Mouse (Mus musculus): ENCODE measurements around the gene Gm45337. TPM values are rescaled to one million over a fixed set of nuclear protein-coding genes. Genes with fewer than 3 reads are reported as not detected.
"Not testable (repeated sequence)": the region's sequence is repeated elsewhere in the genome, so short reads cannot be mapped to it uniquely, and the experiment has no call there.

Gene Gm45337
- polyA plus RNA-seq (2016; fragmentation: Nextera tagmentation; extraction: Ambion mirVana), result not detected in 2 replicates

GRCm38 (mm10) chr7:142144507-142144906, at the start of gene Gm45337:
TSS of gene Gm45337 (minus strand) at chr7:142144607.
- H3K4me3 ChIP-seq, result no peak within 1 kb of the TSS
- H3K4me1 ChIP-seq, result no peaks in the 10 kb centered on the region
- H3K36me3 ChIP-seq, result no peaks in the 10 kb centered on the region
- WGBS, result 82% methylated on average over 1 of the region's 1 CpGs
- H3K9me3 ChIP-seq (replicated peaks), result no peaks in the 10 kb centered on the region
- H3K27me3 ChIP-seq (ENCODE audit: low read depth, poor library complexity, severe bottlenecking), result no peaks in the 10 kb centered on the region
- H3K27ac ChIP-seq (replicated peaks), result no peak within 1 kb of the TSS
- DNase-seq (ENCODE audit: low spot score), result no peak

GRCm38 (mm10) chr7:142190289-142190688, 45.9 kb upstream of the Gm45337 start, which contains the start of gene Gm10153:
TSS of gene Gm10153 (minus strand) at chr7:142190389.
- H3K27ac ChIP-seq (replicated peaks), result no peak within 1 kb of the TSS
- WGBS, result 67% methylated on average over 2 of the region's 2 CpGs
- no peak within 1 kb of the TSS for H3K4me3 ChIP-seq
- H3K9me3 ChIP-seq (replicated peaks), result no peaks in the 10 kb centered on the region
- no peak for DNase-seq (ENCODE audit: low spot score)
- no peaks in the 10 kb centered on the region for H3K36me3 ChIP-seq
- no peaks in the 10 kb centered on the region for H3K27me3 ChIP-seq (ENCODE audit: low read depth, poor library complexity, severe bottlenecking)
- H3K4me1 ChIP-seq, result no peaks in the 10 kb centered on the region

GRCm38 (mm10) chr7:142188156-142188555, 43.7 kb upstream of the Gm45337 start:
- no peaks in the 10 kb centered on the region for H3K4me1 ChIP-seq
- DNase-seq (ENCODE audit: low spot score), result no peak
- H3K27ac ChIP-seq (replicated peaks), result no peak overlapping the region
- no peak overlapping the region for H3K4me3 ChIP-seq
- no peaks in the 10 kb centered on the region for H3K27me3 ChIP-seq (ENCODE audit: low read depth, poor library complexity, severe bottlenecking)
- whole genome bisulfite sequencing, result 85% methylated on average over 2 of the region's 2 CpGs
- H3K36me3 ChIP-seq, result no peaks in the 10 kb centered on the region
- no peaks in the 10 kb centered on the region for H3K9me3 ChIP-seq (replicated peaks)

- Histone ChIP-seq H3K27ac (replicated peaks) (no peak overlapping the region), H3K4me3 (no peak overlapping the region), H3K4me1 (no peaks in the 10 kb centered on the region), H3K36me3 (no peaks in the 10 kb centered on the region), H3K9me3 (replicated peaks) (no peaks in the 10 kb centered on the region), H3K27me3 (ENCODE audit: low read depth, poor library complexity, severe bottlenecking) (no peaks in the 10 kb centered on the region)
- no peak for DNase-seq (ENCODE audit: low spot score)
- WGBS, result 57% methylated on average over 1 of the region's 1 CpGs
These were observed 36.6 kb upstream of the Gm45337 start for GRCm38 (mm10) chr7:142181021-142181420.

GRCm38 (mm10) chr7:142178685-142179084, 34.3 kb upstream of the Gm45337 start:
- H3K4me1 ChIP-seq, result no peaks in the 10 kb centered on the region
- no peaks in the 10 kb centered on the region for H3K36me3 ChIP-seq
- H3K9me3 ChIP-seq (replicated peaks), result no peaks in the 10 kb centered on the region
- no peak overlapping the region for H3K4me3 ChIP-seq
- WGBS, result 84% methylated on average over 1 of the region's 1 CpGs
- no peaks in the 10 kb centered on the region for H3K27me3 ChIP-seq (ENCODE audit: low read depth, poor library complexity, severe bottlenecking)
- DNase-seq (ENCODE audit: low spot score), result peak; percentile 7
- no peak overlapping the region for H3K27ac ChIP-seq (replicated peaks)

- H3K27me3 ChIP-seq (ENCODE audit: low read depth, poor library complexity, severe bottlenecking), result not testable (repeated sequence)
These were observed 31.5 kb upstream of the Gm45337 start, which contains the start of gene Krtap5-2 for GRCm38 (mm10) chr7:142175905-142176304. TSS of gene Krtap5-2 (minus strand) at chr7:142176005.

GRCm38 (mm10) chr7:142169836-142170235, 25.4 kb upstream of the Gm45337 start:
- H3K27ac ChIP-seq (replicated peaks), result no peak overlapping the region
- no peaks in the 10 kb centered on the region for H3K4me1 ChIP-seq
- 44% methylated on average over 3 of the region's 3 CpGs for WGBS
- H3K9me3 ChIP-seq (replicated peaks), result no peaks in the 10 kb centered on the region
- no peaks in the 10 kb centered on the region for H3K36me3 ChIP-seq
- no peaks in the 10 kb centered on the region for H3K27me3 ChIP-seq (ENCODE audit: low read depth, poor library complexity, severe bottlenecking)
- DNase-seq (ENCODE audit: low spot score), result peak; percentile 10
- no peak overlapping the region for H3K4me3 ChIP-seq

More at GRCm38 (mm10) chr7:142175905-142176304, 31.5 kb upstream of the Gm45337 start, which contains the start of gene Krtap5-2:
- peak; percentile 1 for DNase-seq (ENCODE audit: low spot score)
- H3K4me3 ChIP-seq; H3K36me3 ChIP-seq; H3K9me3 ChIP-seq (replicated peaks); H3K4me1 ChIP-seq; H3K27ac ChIP-seq (replicated peaks): not testable (repeated sequence)

GRCm38 (mm10) chr7:142165639-142166038, 21.2 kb upstream of the Gm45337 start, which contains the start of gene Gm4553:
TSS of gene Gm4553 (minus strand) at chr7:142165739.
- H3K36me3 ChIP-seq; H3K4me3 ChIP-seq; H3K4me1 ChIP-seq; H3K9me3 ChIP-seq (replicated peaks); H3K27me3 ChIP-seq (ENCODE audit: low read depth, poor library complexity, severe bottlenecking); DNase-seq (ENCODE audit: low spot score); H3K27ac ChIP-seq (replicated peaks): not testable (repeated sequence)

- DNase-seq (ENCODE audit: low spot score), result peak; percentile 3
- Histone ChIP-seq H3K36me3 (no peaks in the 10 kb centered on the region), H3K4me1 (no peaks in the 10 kb centered on the region), H3K27ac (replicated peaks) (no peak overlapping the region), H3K4me3 (no peak overlapping the region), H3K27me3 (ENCODE audit: low read depth, poor library complexity, severe bottlenecking) (no peaks in the 10 kb centered on the region), H3K9me3 (replicated peaks) (no peaks in the 10 kb centered on the region)
- 91% methylated on average over 3 of the region's 3 CpGs for WGBS
These were observed 15.0 kb upstream of the Gm45337 start for GRCm38 (mm10) chr7:142159366-142159765.

- H3K36me3 ChIP-seq; H3K4me3 ChIP-seq; DNase-seq (ENCODE audit: low spot score); H3K9me3 ChIP-seq (replicated peaks); H3K27ac ChIP-seq (replicated peaks); H3K4me1 ChIP-seq; H3K27me3 ChIP-seq (ENCODE audit: low read depth, poor library complexity, severe bottlenecking): not testable (repeated sequence)
- 69% methylated on average over 2 of the region's 2 CpGs for WGBS
These were observed 12.6 kb upstream of the Gm45337 start, which contains the start of gene Gm29735 for GRCm38 (mm10) chr7:142157013-142157412. TSS of gene Gm29735 (minus strand) at chr7:142157113.

- no peaks in the 10 kb centered on the region for H3K27me3 ChIP-seq (ENCODE audit: low read depth, poor library complexity, severe bottlenecking)
- H3K27ac ChIP-seq (replicated peaks), result no peak overlapping the region
- no peak overlapping the region for H3K4me3 ChIP-seq
- no peaks in the 10 kb centered on the region for H3K9me3 ChIP-seq (replicated peaks)
- no peak for DNase-seq (ENCODE audit: low spot score)
- 70% methylated on average over 1 of the region's 1 CpGs for WGBS
- no peaks in the 10 kb centered on the region for H3K36me3 ChIP-seq
- H3K4me1 ChIP-seq, result no peaks in the 10 kb centered on the region
These were observed 10.9 kb upstream of the Gm45337 start for GRCm38 (mm10) chr7:142155308-142155707.

GRCm38 (mm10) chr7:142152191-142152590, 7.8 kb upstream of the Gm45337 start:
- Histone ChIP-seq H3K27me3 (ENCODE audit: low read depth, poor library complexity, severe bottlenecking) (no peaks in the 10 kb centered on the region), H3K4me1 (no peaks in the 10 kb centered on the region), H3K27ac (replicated peaks) (no peak overlapping the region), H3K36me3 (no peaks in the 10 kb centered on the region), H3K9me3 (replicated peaks) (no peaks in the 10 kb centered on the region), H3K4me3 (no peak overlapping the region)
- no peak for DNase-seq (ENCODE audit: low spot score)
- 89% methylated on average over 4 of the region's 4 CpGs for WGBS

- Histone ChIP-seq H3K27ac (replicated peaks) (no peak overlapping the region), H3K36me3 (no peaks in the 10 kb centered on the region), H3K27me3 (ENCODE audit: low read depth, poor library complexity, severe bottlenecking) (no peaks in the 10 kb centered on the region), H3K4me1 (no peaks in the 10 kb centered on the region), H3K9me3 (replicated peaks) (no peaks in the 10 kb centered on the region), H3K4me3 (no peak overlapping the region)
- DNase-seq (ENCODE audit: low spot score), result no peak
These were observed 4.2 kb upstream of the Gm45337 start for GRCm38 (mm10) chr7:142148633-142149032.

- no peaks in the 10 kb centered on the region for H3K4me1 ChIP-seq
- no peak overlapping the region for H3K27ac ChIP-seq (replicated peaks)
- peak; percentile 39 for DNase-seq (ENCODE audit: low spot score)
- no peaks in the 10 kb centered on the region for H3K27me3 ChIP-seq (ENCODE audit: low read depth, poor library complexity, severe bottlenecking)
- H3K9me3 ChIP-seq (replicated peaks), result no peaks in the 10 kb centered on the region
- 3% methylated on average over 1 of the region's 1 CpGs for WGBS
- no peak overlapping the region for H3K4me3 ChIP-seq
- H3K36me3 ChIP-seq, result no peaks in the 10 kb centered on the region
These were observed 1.6 kb upstream of the Gm45337 start for GRCm38 (mm10) chr7:142146033-142146432.
